Mouse (Mus musculus): ENCODE results near the gene Eps8. TPM values are rescaled to one million over a fixed set of nuclear protein-coding genes. Genes with fewer than 3 reads are reported as not detected.

Gene Eps8
- polyA plus RNA-seq, 1 experiment from 2014 or later: 9.9 TPM

DNA sequence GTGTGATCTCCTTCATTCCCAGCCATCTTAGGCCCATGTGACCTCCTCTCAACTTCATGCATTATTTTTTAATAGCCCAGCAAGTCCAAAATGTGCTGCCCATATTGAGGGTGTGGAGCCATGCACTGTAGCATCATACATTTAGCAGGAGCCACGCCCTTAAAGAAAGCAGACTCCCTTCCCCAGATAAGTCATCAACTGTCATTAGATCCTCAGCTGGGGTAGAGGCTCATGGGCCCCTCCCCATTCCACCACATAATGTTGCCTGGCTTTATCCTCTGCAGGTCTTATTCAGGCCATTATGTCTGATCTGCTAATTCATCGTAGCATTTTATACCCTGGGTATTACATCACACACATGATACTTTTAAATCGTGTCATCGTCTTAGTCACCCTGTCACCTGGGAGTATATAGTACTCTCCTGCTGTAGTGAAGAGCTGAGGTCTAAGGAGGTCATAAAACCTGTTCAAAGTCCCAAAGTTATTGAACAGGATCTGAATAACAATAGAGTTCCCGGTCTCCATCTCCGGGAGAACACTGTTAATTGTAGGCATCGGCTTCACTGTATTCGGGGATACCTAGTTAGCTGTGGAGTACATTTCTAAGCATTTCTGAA is 57.1 kb downstream of the Eps8 start:
- no peaks in the 10 kb centered on the region for H3K9me3 ChIP-seq
- H3K4me2 ChIP-seq: no peak overlapping the region
- H3K4me3 ChIP-seq (replicated peaks): no peak overlapping the region
- no peaks in the 10 kb centered on the region for H3K27me3 ChIP-seq
- H3K27ac ChIP-seq: no peak overlapping the region
- 87% methylated on average over 8 of the region's 8 CpGs for WGBS
- no peak for ATAC-seq (ENCODE audit: low FRiP score)
- H3K4me1 ChIP-seq: peaks cover 5% of the 10 kb centered on the region; the same call in 1 of the 2 replicates
- no peak overlapping the region for H3K9ac ChIP-seq
- H3K36me3 ChIP-seq (replicated peaks): no peaks in the 10 kb centered on the region

DNA sequence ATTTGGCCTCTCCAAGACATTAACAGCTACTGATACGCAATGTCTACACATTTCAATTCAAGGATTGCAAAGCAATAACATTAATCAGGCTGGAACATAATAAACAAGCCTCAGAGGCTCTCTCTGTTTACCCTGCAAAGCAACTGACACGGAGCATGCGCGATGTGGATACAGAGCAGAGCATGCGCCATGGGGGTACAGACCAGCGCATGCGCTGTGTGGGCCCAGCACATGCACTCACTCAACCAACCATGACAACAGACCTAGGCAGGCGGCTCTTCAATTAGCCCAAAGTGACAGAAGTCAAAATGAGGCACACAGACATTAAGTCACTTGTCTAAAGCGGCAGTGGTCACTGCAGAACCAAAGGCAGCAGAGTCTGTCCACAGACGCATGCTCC is 62.1 kb downstream of the Eps8 start:
- H3K27ac ChIP-seq: no peak overlapping the region
- WGBS: 89% methylated on average over 10 of the region's 10 CpGs

DNA sequence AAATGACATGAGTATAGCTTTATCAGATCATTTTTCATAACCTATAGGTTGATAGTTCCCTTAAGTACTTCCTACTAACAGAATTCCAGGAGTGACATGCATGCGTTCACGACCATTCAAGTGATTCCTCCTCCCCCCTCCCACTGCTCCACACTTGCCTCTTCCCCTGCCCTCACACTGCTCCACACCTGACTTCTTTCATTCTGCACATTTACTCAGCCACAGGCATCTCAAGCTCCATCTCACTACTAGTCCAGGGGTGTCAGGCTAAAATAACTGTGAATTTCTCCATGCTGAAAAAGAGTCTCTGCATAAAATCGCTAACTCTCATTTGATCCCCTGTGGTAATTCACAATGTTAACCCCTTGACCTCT is 65.4 kb downstream of the Eps8 start:
- Histone ChIP-seq H3K4me2 (no peak overlapping the region), H3K36me3 (replicated peaks) (no peaks in the 10 kb centered on the region), H3K9ac (no peak overlapping the region), H3K27me3 (no peaks in the 10 kb centered on the region), H3K27ac (no peak overlapping the region), H3K4me1 (no peaks in the 10 kb centered on the region), H3K9me3 (no peaks in the 10 kb centered on the region), H3K4me3 (replicated peaks) (no peak overlapping the region)
- WGBS: 92% methylated on average over 3 of the region's 3 CpGs
- no peak for ATAC-seq (ENCODE audit: low FRiP score)

More for the DNA sequence above, 62.1 kb downstream of the Eps8 start:
- H3K4me3 ChIP-seq (replicated peaks): no peak overlapping the region
- no peaks in the 10 kb centered on the region for H3K4me1 ChIP-seq
- H3K9ac ChIP-seq: no peak overlapping the region
- H3K4me2 ChIP-seq: no peak overlapping the region
- H3K9me3 ChIP-seq: no peaks in the 10 kb centered on the region
- no peak for ATAC-seq (ENCODE audit: low FRiP score)
- no peaks in the 10 kb centered on the region for H3K36me3 ChIP-seq (replicated peaks)
- no peaks in the 10 kb centered on the region for H3K27me3 ChIP-seq

DNA sequence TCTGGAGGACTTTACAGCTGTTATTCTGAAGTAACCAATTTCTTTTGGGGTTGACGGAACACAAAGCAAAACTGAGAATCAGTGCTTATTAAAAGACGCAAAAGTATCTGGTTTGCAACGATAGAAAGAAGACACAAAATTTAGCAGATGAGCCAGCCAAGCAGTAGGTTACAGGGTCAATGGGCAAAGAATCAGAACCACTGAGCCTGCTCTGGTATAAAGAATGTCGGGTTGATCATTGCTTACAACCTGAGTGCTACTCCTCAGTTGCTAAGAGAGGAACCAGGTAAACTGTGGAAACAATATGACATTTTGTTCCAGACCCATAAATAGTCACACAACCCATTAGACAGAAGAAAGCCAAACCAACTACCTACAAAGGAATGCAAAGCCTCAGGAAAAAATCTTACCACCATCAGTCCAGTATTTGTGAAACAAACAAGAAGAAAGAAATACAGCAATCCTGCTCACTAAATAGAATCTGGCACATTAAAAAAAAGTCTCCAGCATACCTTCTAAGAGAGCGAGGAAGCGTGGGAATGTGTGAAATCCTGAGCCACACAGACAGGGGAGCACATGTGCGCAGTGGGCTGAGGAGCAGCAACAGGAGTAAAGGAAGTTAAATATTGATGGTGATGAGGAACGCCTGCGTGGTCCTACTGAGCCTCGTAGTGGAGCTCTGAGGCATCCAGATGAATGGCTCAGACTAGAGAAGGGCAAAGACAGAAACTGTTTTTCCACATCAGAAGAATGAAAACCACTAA is 66.0 kb downstream of the Eps8 start:
- no peaks in the 10 kb centered on the region for H3K27me3 ChIP-seq
- H3K4me2 ChIP-seq: no peak overlapping the region
- WGBS: 90% methylated on average over 10 of the region's 10 CpGs
- H3K9ac ChIP-seq: no peak overlapping the region
- ATAC-seq (ENCODE audit: low FRiP score): no peak
- H3K4me1 ChIP-seq: no peaks in the 10 kb centered on the region
- no peaks in the 10 kb centered on the region for H3K9me3 ChIP-seq
- H3K27ac ChIP-seq: no peak overlapping the region
- no peaks in the 10 kb centered on the region for H3K36me3 ChIP-seq (replicated peaks)
- no peak overlapping the region for H3K4me3 ChIP-seq (replicated peaks)

DNA sequence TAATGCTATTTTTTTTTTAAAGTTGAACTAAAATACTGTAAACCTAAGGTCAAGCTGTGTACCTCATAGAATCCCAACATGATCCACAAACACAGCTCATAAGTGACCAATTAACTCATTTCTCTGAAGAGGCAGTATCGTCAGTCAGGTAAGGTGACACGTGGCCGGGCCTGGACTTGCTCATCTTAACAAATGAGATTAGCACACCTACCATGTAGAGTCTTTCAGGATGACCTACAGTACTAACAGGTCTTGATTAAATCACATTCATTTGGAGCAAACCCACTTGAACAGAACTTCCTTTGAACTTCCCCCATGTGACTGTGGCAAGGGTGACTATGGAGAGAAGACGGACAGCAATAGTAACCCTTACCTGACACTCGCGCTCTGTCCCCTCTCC is 66.8 kb downstream of the Eps8 start:
- H3K4me3 ChIP-seq (replicated peaks): no peak overlapping the region
- 87% methylated on average over 6 of the region's 6 CpGs for WGBS
- no peaks in the 10 kb centered on the region for H3K36me3 ChIP-seq (replicated peaks)
- H3K27me3 ChIP-seq: no peaks in the 10 kb centered on the region
- ATAC-seq (ENCODE audit: low FRiP score): no peak
- no peak overlapping the region for H3K4me2 ChIP-seq
- H3K9ac ChIP-seq: no peak overlapping the region
- no peaks in the 10 kb centered on the region for H3K4me1 ChIP-seq
- H3K9me3 ChIP-seq: no peaks in the 10 kb centered on the region
- no peak overlapping the region for H3K27ac ChIP-seq

DNA sequence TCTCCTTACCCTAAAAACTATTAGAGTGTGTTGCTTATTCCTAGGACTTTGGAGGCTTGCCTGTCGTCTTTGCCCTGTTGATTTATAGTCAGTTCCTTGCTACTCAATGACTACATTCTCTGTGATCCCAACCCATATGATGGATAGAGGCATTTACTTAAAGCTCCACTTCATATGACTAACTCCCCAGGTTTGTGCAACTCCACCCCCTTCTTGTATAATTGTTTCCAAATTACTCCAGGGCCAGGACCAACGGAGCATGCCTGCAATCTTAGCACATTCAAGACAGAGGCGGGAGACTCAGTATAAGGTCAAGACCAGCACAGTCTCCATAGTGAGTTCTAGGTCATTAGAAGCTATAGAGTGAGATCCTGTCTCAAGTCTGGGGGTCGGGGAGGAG is 69.4 kb downstream of the Eps8 start:
- Histone ChIP-seq H3K4me1 (no peaks in the 10 kb centered on the region), H3K9me3 (no peaks in the 10 kb centered on the region), H3K4me3 (replicated peaks) (no peak overlapping the region), H3K27ac (no peak overlapping the region), H3K27me3 (no peaks in the 10 kb centered on the region), H3K36me3 (replicated peaks) (no peaks in the 10 kb centered on the region), H3K9ac (no peak overlapping the region), H3K4me2 (no peak overlapping the region)
- no peak for ATAC-seq (ENCODE audit: low FRiP score)
- 85% methylated on average over 4 of the region's 4 CpGs for WGBS

DNA sequence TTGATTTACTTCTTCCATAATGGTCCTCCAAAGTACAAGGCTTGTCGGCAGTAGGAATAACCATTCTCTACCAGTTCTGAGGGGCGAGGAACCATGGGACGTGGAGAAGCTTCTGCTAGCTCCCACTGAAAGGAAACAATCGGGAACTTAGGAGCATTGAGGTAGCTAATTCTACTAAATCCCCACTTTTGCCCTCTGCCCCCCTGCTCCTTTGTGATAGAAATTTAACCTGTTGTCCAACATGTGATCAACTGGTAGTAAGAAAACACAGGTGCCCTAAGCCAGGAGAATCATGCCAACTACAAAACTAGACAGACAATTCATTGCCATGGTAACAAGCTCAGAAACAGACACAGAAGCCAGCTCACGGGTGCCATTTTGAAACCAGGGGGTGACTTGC is 71.6 kb downstream of the Eps8 start:
- H3K4me2 ChIP-seq: no peak overlapping the region
- H3K36me3 ChIP-seq (replicated peaks): no peaks in the 10 kb centered on the region
- H3K4me1 ChIP-seq: no peaks in the 10 kb centered on the region
- no peak overlapping the region for H3K27ac ChIP-seq
- no peaks in the 10 kb centered on the region for H3K9me3 ChIP-seq
- 87% methylated on average over 5 of the region's 5 CpGs for WGBS
- no peaks in the 10 kb centered on the region for H3K27me3 ChIP-seq
- no peak overlapping the region for H3K4me3 ChIP-seq (replicated peaks)
- ATAC-seq (ENCODE audit: low FRiP score): no peak
- no peak overlapping the region for H3K9ac ChIP-seq

DNA sequence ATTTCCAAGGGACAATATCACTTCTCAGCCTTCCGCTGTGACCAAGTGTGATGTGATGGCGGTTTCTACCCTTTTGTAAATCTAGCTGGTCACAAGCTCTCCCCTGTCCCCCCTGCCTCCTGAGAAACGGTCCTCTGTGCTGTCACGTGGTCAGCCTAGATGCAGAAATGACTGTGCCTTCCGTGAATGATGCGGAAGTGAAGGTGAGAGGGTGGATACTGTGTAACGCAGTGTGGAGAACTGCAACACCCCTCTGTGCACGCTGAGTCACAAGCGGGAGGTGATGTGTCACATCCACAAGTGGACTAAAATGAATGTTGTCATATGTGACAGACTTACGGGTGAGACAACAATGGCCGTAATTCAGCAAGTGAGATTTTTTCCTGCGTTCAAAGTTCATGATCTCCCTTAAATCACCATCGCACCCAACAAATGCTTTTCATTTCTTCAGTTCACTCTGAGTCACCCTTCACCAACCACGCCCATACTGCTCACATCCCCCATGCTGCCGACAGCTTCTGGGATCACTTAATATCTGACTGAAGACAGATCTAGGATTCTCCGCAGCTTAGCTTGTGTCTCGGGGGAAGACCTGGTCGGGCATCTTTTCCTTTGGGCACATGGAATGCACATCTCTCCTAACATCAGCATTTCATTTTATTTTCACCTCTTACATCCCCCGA is 72.3 kb downstream of the Eps8 start:
- Histone ChIP-seq H3K9me3 (no peaks in the 10 kb centered on the region), H3K4me1 (no peaks in the 10 kb centered on the region), H3K27me3 (no peaks in the 10 kb centered on the region), H3K4me3 (replicated peaks) (no peak overlapping the region), H3K9ac (no peak overlapping the region), H3K36me3 (replicated peaks) (no peaks in the 10 kb centered on the region), H3K4me2 (no peak overlapping the region), H3K27ac (no peak overlapping the region)
- no peak for ATAC-seq (ENCODE audit: low FRiP score)
- 86% methylated on average over 19 of the region's 19 CpGs for WGBS

DNA sequence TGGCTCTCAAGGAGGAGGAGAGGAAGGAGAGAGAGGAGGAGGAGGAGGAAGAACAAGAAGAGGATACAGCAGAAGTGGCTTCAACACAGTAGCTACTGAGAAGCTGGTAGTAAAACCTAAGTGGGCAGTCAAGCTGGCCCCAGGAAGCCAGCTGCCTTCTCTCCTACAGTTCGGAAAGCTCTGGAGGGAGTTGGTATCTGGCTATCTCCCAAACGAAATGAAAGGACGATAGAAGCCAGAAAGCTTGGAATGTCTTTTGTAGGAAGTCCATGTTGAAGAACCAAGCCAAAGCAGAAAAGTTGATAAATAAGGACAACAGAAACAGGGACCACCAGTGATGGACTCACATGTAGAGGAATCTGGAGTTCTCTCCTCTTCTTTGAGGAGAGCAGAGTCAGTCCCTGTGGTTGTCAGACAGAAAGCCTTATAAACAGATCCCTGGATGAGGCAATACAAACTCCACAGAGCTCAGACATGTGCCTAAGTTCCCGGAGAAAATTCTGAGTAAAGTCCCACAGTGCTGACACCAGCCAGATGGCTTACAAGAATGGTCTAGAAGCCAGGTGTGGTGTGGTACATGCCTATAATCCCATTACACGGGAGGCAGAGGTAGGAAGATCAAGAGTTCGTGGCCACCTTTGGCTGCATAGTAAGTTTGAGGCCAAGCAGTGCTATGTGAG is 73.2 kb downstream of the Eps8 start:
- Histone ChIP-seq H3K27me3 (no peaks in the 10 kb centered on the region), H3K36me3 (replicated peaks) (no peaks in the 10 kb centered on the region), H3K9me3 (no peaks in the 10 kb centered on the region), H3K27ac (no peak overlapping the region), H3K4me3 (replicated peaks) (no peak overlapping the region), H3K4me1 (no peaks in the 10 kb centered on the region), H3K4me2 (no peak overlapping the region), H3K9ac (no peak overlapping the region)
- ATAC-seq (ENCODE audit: low FRiP score): no peak
- 94% methylated on average over 6 of the region's 6 CpGs for WGBS

DNA sequence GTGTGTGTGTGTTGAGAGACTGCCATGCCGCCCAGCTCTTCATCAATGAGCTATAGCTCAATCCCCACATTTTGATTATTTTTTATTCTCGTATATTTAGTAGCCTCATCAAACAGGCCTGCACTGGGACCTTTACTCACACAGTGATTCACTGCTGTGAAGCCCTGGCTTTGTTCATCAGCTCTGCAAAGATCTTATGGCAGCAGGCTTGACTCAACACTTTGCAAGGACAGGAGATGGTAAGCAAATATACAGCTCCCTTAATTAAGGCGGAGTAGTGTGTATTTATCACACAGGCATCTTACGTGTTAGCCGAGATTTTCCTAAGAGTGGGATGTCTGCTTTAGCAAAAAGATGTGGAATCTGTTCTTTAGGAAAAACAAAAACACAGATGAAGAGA is 74.2 kb downstream of the Eps8 start:
- Histone ChIP-seq H3K4me2 (no peak overlapping the region), H3K4me1 (no peaks in the 10 kb centered on the region), H3K27me3 (no peaks in the 10 kb centered on the region), H3K9ac (no peak overlapping the region), H3K36me3 (replicated peaks) (no peaks in the 10 kb centered on the region), H3K9me3 (no peaks in the 10 kb centered on the region), H3K4me3 (replicated peaks) (no peak overlapping the region), H3K27ac (no peak overlapping the region)
- 93% methylated on average over 5 of the region's 5 CpGs for WGBS
- no peak for ATAC-seq (ENCODE audit: low FRiP score)

DNA sequence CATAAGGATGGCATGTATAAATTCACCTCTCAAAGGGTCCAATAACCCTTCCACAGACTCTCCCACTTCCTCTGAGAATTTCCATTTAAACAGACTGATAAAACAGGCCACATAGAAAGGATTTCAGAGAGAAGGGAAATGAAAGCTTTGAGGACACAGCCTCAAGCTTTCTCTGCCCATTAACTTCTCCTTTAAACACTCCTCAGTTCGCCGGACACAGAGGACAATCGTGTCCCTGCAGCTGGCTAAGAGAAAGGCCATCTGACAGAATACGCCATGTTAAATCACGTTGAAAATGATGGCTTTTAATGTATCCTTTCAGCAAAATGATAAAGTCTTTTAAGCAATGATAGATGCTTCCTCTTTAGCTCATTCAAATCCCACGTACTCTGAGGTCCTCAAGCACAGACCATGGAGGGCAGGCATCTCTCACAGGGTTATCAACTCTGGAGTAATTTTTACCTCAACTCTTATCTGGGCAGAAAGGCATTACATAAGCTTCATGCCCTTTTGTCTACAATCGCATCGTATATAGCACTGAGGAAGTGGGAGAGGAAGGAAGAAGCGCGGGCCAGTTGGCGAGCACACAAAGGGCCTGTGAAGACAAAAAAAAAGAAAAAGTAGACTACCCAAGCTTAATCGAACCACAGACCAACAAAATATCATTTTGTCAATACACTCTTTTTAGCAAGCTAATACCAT is 77.9 kb downstream of the Eps8 start:
- no peaks in the 10 kb centered on the region for H3K27me3 ChIP-seq
- H3K9me3 ChIP-seq: no peaks in the 10 kb centered on the region
- 88% methylated on average over 12 of the region's 12 CpGs for WGBS
- no peak overlapping the region for H3K27ac ChIP-seq
- no peaks in the 10 kb centered on the region for H3K4me1 ChIP-seq
- ATAC-seq (ENCODE audit: low FRiP score): no peak
- no peak overlapping the region for H3K9ac ChIP-seq
- H3K36me3 ChIP-seq (replicated peaks): no peaks in the 10 kb centered on the region
- no peak overlapping the region for H3K4me2 ChIP-seq
- no peak overlapping the region for H3K4me3 ChIP-seq (replicated peaks)

DNA sequence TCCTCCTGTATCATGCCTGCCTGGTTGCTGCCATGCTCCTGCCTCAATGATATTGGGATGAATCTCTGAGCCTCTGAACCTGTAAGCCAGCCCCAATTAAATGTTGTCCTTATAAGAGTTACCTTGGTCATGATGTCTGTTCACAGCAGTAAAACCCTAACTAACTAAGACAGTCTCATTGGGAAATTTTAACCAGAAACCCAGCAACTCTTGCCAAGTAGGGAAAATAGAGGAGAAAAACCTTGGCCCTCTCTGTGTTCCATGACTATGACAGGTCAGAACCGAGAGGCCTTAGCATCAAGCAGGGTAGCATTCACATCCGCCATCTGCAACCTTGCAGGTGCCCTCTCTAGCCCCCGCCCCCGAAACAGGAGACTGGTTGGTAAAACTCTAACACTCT is 78.6 kb downstream of the Eps8 start:
- H3K9me3 ChIP-seq: no peaks in the 10 kb centered on the region
- 95% methylated on average over 4 of the region's 4 CpGs for WGBS
- H3K27ac ChIP-seq: no peak overlapping the region
- no peaks in the 10 kb centered on the region for H3K4me1 ChIP-seq
- H3K9ac ChIP-seq: no peak overlapping the region
- no peak overlapping the region for H3K4me2 ChIP-seq
- H3K36me3 ChIP-seq (replicated peaks): no peaks in the 10 kb centered on the region
- H3K27me3 ChIP-seq: no peaks in the 10 kb centered on the region
- ATAC-seq (ENCODE audit: low FRiP score): no peak
- no peak overlapping the region for H3K4me3 ChIP-seq (replicated peaks)
